Mouse (Mus musculus) ES-E14 (cell line): ENCODE measurements around the gene Wnt11. TPM values are rescaled to one million over a fixed set of nuclear protein-coding genes. Genes with fewer than 3 reads are reported as not detected.
A peak's percentile ranks its signal among the peaks of the same experiment; 100 is the strongest.

Experiments
- DNase-seq: peaks from one replicate; pipeline ENCODE4 v3.0.0-alpha.2; 2013; ENCODE audit warnings: low read depth, low spot score
- H3K27ac ChIP-seq: 2 replicates; pipeline ENCODE4 v1.5.1; 2012; ENCODE audit warnings: low read depth, mild to moderate bottlenecking, low read length, moderate library complexity, mixed read lengths; ENCODE audit not compliant: poor library complexity, insufficient read depth, severe bottlenecking
- H3K36me3 ChIP-seq: 2 replicates; pipeline ENCODE4 v1.6.1; 2012; ENCODE audit warnings: mild to moderate bottlenecking, low read length, moderate library complexity, mixed read lengths; ENCODE audit not compliant: control insufficient read depth, poor library complexity, insufficient read depth, severe bottlenecking
- H3K4me1 ChIP-seq, 2 experiments: fragments of 150-350 bp in 1 of 2; sonication (generic) in 1 of 2; 2 replicates each; pipeline ENCODE4 v1.6.1; 2012; ENCODE audit warnings: low read length in 2 of 2, mild to moderate bottlenecking in 1 of 2, mixed read lengths in 1 of 2; ENCODE audit not compliant: control insufficient read depth in 2 of 2, insufficient read depth in 2 of 2, poor library complexity in 1 of 2
- H3K4me3 ChIP-seq, 2 experiments: fragments of 150-350 bp in 1 of 2; sonication (generic) in 1 of 2; 2 replicates each; pipeline ENCODE4 v1.5.1; 2012; ENCODE audit warnings: low read length in 2 of 2, low read depth in 1 of 2, mild to moderate bottlenecking in 1 of 2, mixed read lengths in 1 of 2; ENCODE audit not compliant: insufficient read depth in 1 of 2, poor library complexity in 1 of 2, severe bottlenecking in 1 of 2
- H3K9ac ChIP-seq: 2 replicates; pipeline ENCODE4 v1.6.1; 2012; ENCODE audit warnings: low read depth, mild to moderate bottlenecking, low read length, mixed read lengths; ENCODE audit not compliant: poor library complexity, insufficient read depth, severe bottlenecking
- H3K9me3 ChIP-seq: fragments of 150-350 bp; sonication (generic); 2 replicates; pipeline ENCODE4 v1.6.1; 2012; ENCODE audit warnings: low read depth, mild to moderate bottlenecking, low read length; ENCODE audit not compliant: control insufficient read depth, insufficient read depth
- CHD2 ChIP-seq: IDR thresholded peaks from 2 replicates; pipeline ENCODE4 v1.6.1; 2014; ENCODE audit warnings: mild to moderate bottlenecking, low read depth, low read length, inconsistent platforms
- HCFC1 ChIP-seq: IDR thresholded peaks from 2 replicates; pipeline ENCODE4 v1.6.1; 2012; ENCODE audit warnings: low read length, inconsistent platforms, borderline replicate concordance; ENCODE audit not compliant: insufficient read depth
- MAFK ChIP-seq: IDR thresholded peaks from 2 replicates; pipeline ENCODE4 v1.6.1; 2014; ENCODE audit warnings: mild to moderate bottlenecking, low read depth, low read length, inconsistent platforms; ENCODE audit not compliant: insufficient read depth
- ZC3H11A ChIP-seq: IDR thresholded peaks from 2 replicates; pipeline ENCODE4 v1.6.1; 2012; ENCODE audit warnings: low read depth, mild to moderate bottlenecking, inconsistent platforms, low read length, borderline replicate concordance
- ZNF384 ChIP-seq: IDR thresholded peaks from 2 replicates; pipeline ENCODE4 v1.6.1; 2012; ENCODE audit warnings: low read depth, low read length, inconsistent platforms
- in situ Hi-C, 2 experiments: fragments of 600-800 bp; cut with MboI; formaldehyde crosslinking; loops; one replicate each; pipeline ENCODE4 v1.15.1; 2025; ENCODE audit warnings: low sequenced_read_pairs in 2 of 2, inconsistent platforms in 1 of 2; ENCODE audit not compliant: unreplicated experiment in 2 of 2
- total RNA-seq: library from RNA; depleted of rRNA; stranded (reverse); fragments of 300-350 nt; gene quantifications from 2 replicates; pipeline ENCODE4 v1.2.3, GENCODE M21; 2012; rRNA removed

The Wnt11 gene
- total RNA-seq, result 2.3 and 3.5 TPM in 2 replicates

GRCm38 (mm10) chr7:98834711-98835321 lies at the start of gene Wnt11:
Gene Wnt11, plus strand, starts transcription at chr7:98835112.
- Histone ChIP-seq H3K27ac (no peak within 1 kb of the TSS), H3K4me1 (peaks cover 0 to 3% of the 10 kb centered on the region in 2 experiments; a peak in 1 of 4 replicates)
- no peak for DNase-seq

DNA sequence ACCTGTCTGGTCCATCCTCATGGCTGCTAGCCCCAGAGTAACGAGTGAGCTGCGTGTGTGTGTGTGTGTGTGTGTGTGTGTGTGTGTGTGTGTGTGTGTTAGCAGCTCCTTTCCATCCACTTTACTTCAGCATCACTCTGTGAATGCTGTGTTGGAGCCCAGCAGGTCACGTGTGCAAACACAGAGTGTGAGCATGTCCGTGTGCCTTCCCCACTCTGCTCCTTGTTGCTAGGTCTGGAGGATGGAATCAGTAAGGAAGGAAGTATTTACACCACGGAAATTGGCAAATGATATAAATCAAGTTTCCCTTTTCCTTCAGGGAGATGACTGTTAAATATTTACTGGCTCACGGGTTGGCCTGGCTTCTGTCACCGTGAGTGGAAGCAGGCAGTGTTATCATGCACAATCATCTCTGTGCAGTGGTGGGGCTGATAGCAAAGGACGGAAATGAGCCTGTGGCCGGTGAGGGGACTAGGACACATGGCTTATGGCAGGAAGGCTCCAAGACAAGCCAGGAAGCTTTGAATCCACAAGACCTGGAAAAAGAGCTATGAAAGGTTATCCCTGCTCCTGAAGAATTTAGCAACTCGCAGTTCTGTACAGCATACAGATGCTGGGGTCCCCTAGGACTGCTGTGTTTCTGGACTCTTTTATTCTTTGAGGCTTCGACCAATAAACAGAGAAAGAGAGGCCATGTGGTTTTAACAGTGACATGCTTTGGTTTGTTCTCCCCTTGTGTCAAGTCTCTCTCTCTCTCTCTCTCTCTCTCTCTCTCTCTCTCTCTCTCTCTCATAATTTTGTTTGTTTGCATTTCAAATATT lies 47.9 kb upstream of the Wnt11 start:
- no peaks in the 10 kb centered on the region for H3K9me3 ChIP-seq
- H3K27ac ChIP-seq, result no peak overlapping the region
- no peaks in the 10 kb centered on the region for H3K36me3 ChIP-seq
- H3K4me3 ChIP-seq, result no peak overlapping the region
- in situ Hi-C loops, result no loop called here
- H3K9ac ChIP-seq, result no peak overlapping the region
- DNase-seq, result no peak
- peaks cover 8 to 10% of the 10 kb centered on the region in 2 experiments; a peak in 3 of 4 replicates for H3K4me1 ChIP-seq
- TF ChIP-seq HCFC1, result no peak
- no peak for TF ChIP-seq ZC3H11A
- no peak for TF ChIP-seq MAFK
- no peak for TF ChIP-seq ZNF384
- TF ChIP-seq CHD2, result no peak

More at GRCm38 (mm10) chr7:98834711-98835321, at the start of gene Wnt11:
- peak within 1 kb of the TSS; percentile 41 to 54 for H3K4me3 ChIP-seq
- no peaks in the 10 kb centered on the region for H3K36me3 ChIP-seq
- in situ Hi-C loops, result loop anchor here in 1 of 2 experiments (25.0 kb wide), 1 partner anchor 577 kb away; no protein-coding TSS in a partner anchor
- H3K9me3 ChIP-seq, result no peaks in the 10 kb centered on the region
- TF ChIP-seq ZNF384, result no peak
- TF ChIP-seq HCFC1, result no peak
- TF ChIP-seq ZC3H11A, result no peak
- no peak for TF ChIP-seq MAFK
- no peak for TF ChIP-seq CHD2
- peak within 1 kb of the TSS; percentile 26; the same call in 1 of the 2 replicates for H3K9ac ChIP-seq

- no peak for DNase-seq
- Histone ChIP-seq H3K9ac (no peak overlapping the region), H3K4me1 (peaks cover 8 to 10% of the 10 kb centered on the region in 2 experiments; a peak in 3 of 4 replicates), H3K27ac (no peak overlapping the region), H3K4me3 (no peak overlapping the region), H3K36me3 (no peaks in the 10 kb centered on the region), H3K9me3 (no peaks in the 10 kb centered on the region)
- in situ Hi-C loops, result no loop called here
- TF ChIP-seq ZC3H11A (no peak), CHD2 (no peak), HCFC1 (no peak), ZNF384 (no peak), MAFK (no peak)
These were observed 46.2 kb upstream of the Wnt11 start for GRCm38 (mm10) chr7:98788721-98789120.

DNA sequence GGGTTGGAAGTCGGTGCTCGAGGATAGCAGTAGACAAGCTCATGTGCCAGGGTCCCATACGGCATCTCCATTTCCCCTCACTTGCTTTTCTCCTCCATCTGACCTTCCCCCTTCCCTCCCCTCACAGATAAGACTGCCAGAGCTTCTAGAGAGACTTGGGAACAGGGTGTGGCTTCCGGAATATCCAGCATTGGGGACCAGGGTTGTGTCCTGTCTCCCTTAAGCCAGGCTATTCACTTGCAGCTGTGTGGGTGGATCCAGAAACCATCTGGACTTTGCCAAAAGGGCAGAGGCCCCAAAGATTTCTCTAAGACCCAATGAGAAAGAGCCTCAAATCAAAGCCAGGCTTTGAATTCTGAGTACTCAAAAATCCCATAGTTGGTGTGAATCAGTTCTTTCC lies 45.8 kb upstream of the Wnt11 start:
- Histone ChIP-seq H3K36me3 (no peaks in the 10 kb centered on the region), H3K4me1 (peaks cover 8 to 10% of the 10 kb centered on the region in 2 experiments; a peak in 3 of 4 replicates), H3K27ac (no peak overlapping the region), H3K9ac (no peak overlapping the region), H3K4me3 (no peak overlapping the region), H3K9me3 (no peaks in the 10 kb centered on the region)
- in situ Hi-C loops, result no loop called here
- TF ChIP-seq MAFK (no peak), CHD2 (no peak)
- DNase-seq, result no peak
